Mouse (Mus musculus) right cerebral cortex, adult 18-20 months (tissue): Measurements from ENCODE around the gene Sat1.
A peak's percentile ranks its signal among the peaks of the same experiment; 100 is the strongest.
"Not testable (repeated sequence)": the region's sequence is repeated elsewhere in the genome, so short reads cannot be mapped to it uniquely, and the experiment has no call there.

Experiments used
- DNase-seq: peaks from one replicate; pipeline ENCODE4 v3.0.0; 2022; ENCODE audit warnings: mixed read lengths

Gene Sat1

DNA sequence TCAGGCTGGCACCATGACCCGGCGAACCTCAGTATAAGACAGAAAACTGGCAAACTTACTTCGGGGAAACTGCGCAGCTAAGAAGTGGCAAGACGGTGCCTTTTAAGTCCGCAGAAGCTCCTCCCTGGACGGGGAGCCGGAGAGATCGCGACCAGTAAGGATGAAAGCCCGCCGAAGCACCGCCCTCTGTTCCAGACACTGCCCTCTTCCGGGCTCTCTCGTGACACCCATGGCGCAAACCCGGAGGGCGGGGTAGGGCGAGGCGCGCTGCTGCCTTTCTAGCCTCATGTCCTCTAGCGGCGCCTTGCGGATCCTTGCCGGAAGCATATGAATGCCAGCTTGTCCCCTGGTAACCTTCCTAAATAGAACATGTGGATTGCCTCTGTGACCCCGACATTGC is at the start of gene Sat1:
Sat1 (minus strand) TSS at position 179 of the 400 bp plus-strand sequence.
- peak; percentile 92 for DNase-seq

DNA sequence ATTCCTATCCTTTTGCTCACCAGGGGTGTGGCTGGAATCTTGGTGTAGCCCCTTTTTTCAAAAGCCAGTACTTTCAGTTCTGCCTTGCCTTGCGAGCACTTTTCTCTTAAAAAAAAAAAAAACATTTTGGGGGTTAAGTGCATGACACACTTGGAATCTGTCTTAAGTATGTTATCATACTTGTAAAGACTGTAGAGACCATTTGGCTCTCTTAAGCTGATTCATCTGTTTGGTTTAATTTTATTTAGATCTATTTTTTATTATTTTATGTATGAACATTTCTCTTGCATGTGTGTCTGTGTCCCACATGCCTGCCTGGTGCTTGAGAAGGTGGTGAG is 46.6 kb upstream of the Sat1 start:
- no peak for DNase-seq

DNA sequence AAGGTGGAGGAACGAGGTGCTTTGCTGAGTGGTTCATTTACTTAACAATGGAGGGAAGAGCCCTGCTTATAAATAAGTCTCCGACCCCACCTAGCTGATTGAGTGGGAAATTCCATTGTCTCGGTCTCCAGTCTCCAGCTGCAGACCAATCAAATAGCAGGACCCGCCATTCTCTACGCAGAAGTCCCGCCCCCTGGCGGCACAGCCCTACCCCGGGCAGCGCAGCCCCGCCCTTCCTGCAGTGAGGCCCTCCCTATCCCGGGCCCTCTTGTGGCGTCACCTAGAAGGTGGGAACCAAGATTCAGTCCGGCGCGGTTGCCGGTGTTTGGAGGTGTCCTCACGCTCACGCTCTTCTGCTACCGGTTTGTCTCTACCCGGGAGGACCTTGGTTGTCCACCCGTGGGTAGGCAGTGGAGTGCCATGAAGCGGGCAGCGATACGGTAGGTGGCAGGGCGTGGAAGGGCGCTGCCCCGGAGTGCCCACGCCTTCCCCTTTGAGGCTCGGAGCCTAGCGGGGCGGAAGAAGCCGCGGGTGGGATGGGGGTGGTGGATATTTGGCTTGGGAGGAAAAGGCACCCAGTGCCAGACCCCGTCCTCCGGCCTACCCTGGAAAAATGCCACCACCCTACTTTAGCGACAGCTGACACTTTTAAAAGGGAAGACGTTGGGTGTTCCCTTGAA is 46.1 kb upstream of the Sat1 start, which contains the start of gene Acot9:
Acot9 (plus strand) TSS at position 209 of the 680 bp plus-strand sequence.
- DNase-seq: peak; percentile 90

DNA sequence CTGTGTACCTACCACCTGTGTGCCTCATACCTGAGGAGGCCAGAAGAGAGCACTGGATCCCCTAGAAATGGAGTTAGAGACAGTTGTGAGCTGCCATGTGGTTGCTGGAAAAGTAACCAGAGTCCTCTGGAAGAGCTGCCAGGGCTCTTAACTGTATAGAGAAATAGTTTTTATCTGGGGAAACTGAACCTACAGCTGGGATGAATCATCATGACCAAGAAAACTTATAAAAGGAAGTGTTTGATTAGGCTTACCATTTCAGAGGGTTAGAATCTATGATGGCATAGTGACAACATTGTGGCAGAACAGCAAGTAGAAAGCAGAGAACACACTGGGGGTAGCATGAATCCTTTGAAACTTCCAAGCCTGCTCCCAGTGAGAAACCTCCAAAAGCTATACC is 40.6 kb upstream of the Sat1 start:
- no peak for DNase-seq

DNA sequence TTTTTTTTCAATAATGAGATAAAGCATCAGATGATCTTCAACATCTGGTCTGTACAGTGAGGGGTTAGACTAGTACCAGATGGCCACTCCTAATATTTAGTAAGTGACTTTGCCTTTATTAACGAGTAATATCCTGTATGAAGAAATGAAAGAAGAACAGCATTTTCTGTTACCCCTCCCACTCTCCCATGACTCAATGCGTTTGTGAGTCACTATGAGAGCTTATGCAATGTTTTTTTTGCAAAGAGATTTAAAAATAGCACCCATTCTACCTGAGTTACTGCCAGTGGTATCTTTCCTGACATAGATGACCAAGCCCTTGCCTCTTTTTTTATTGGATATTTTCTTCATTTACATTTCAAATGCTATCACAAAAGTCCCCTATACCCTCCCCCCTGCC is 2.0 kb upstream of the Sat1 start:
- no peak for DNase-seq

DNA sequence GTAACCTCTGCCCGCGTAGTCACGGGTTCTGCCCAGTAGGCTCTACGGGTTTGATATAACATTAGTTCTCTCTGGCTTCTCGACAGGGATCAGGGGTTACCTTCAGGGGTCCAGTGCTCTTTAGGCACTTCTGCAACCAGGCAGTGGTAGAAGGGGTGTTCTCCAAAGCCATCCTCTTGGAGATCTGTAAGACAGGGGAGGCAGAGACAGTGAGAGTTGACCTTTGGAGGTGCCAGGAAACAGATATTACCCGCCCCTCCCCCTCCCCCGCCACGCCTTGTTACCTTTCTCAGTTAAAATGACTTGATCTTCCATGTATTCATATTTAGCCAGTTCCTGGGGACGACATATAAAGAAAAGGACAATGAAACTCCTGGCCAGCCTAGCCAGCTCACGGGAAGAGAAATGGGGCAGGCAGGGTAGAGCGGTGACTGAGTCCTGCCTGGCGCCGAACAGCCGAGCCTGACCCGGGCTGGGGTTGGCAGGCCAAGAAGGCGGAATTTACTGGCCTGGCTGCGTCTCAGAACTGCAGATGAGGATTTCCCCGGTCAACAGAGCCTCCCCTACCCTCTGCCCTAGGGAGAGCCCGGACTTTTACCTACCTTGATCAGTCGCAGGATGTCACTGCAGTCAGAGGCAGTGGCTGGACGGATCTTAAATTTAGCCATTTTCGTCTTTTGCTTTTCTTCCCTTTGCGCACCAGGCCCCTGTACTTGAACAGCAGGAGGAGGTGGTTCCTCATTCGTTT is 574 bp downstream of the Sat1 start:
- no peak for DNase-seq

DNA sequence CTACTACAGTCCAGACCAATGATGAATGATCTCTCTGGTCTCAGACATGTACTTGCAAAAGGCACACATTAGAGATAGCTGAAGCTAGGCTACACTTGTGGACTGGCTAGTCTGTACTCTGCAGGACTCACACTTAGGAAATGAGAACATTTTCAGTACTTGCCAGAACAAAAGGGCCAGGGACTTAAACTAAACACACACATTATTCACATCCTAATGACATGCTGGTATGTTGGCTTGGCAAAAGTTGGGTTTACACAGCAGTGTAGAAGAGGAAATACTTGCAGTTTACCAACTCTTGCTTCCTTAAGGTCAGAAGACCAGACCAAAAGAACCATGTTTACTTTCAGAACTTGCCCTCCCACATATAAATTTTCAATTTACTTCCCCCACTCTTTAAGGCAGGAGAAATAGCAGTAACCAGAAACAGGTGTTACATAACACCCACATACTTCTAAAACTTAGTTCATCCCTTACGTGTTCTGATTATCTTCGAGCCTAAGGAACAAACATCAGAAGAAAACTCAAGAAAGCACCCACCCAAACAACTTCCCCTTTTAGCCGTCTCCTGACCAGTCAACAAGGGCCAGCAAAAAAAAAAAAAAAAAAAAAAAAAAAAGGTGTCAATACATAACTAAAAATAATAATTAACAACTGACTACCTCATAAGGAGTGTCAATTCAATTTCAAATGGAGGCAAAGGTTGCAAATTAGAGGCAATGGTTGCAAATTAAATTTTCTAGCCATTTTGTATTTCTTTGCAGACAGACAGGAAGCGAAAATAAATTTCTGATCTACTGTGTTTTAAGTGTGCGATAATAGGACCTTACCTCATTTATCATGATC is 1.7 kb downstream of the Sat1 start:
- no peak for DNase-seq

DNA sequence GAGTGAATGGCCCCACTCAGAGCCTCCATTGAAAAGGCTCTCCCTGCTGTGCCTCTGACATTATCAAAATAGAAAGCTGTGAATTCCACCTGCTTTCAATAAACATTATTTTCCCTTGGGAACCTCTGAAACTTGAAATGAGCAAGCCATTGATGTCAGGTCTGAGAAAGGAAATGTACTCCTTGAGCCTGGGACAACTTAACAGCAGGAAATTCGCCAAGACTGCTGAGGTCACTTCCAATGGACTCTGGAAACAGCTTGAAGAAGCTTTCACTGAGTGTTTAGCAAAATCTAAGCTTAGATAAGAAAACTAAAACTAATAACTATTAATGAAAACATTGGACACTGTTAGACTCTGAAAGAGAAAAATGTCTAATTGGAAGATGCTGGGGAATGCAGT is 7.6 kb downstream of the Sat1 start:
- DNase-seq: no peak

DNA sequence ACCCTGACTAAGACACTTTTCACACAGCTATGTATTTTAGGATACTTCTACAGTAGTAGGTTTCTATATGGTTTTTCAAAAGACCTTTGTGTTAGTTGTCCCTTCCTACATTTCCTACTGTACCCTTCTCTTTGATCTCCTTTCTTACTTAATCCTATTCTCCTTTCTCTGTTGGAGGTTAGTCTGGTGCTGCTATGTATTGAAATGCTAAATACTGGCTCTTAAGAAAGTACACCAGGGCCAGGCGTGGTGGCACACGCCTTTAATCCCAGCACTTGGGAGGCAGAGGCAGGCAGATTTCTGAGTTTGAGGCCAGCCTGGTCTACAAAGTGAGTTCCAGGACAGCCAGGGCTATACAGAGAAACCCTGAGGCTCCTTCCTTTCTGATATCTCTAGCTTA is 10.8 kb downstream of the Sat1 start:
- DNase-seq: not testable (repeated sequence)

DNA sequence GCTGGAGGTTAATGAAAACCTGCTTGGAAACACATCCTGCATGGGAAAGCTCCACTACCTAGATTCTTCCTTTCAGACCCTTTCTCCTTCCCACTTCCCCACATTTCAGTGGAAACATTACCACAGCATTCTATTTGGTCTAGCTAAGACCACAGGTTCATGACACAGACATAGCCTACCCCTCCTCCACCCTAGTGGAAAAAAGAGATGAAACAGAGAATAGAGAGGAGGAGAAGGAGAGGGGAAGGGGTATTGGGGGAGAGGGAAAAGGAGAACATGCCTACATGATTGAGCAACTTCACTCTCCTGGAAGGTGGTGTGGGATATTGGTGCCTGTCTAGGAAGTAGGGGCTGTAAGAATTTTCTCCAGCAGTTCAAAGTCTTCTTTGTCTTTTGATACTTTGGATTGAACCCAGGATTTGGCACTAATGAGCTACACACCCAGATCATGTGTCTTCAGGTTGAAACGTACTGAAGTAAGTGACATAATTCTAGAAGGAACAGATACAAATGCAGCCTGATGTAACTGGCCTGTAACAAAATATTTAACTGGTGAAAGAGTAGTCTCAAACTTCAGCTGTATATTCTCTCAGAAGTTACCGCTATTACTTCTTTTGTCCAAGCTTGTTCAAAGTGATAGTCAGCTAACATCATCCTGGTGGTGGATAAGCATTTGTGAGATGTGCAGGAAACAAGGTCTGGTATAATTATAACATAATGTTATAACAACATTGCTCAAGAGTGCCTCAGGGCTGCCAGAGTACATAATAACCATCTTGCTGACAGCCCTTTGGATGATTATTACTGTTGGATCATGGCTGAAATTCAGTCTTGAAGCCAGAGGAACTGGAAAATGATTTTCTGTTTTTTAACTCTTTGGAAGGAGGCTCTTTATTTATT is 13.6 kb downstream of the Sat1 start:
- no peak for DNase-seq

DNA sequence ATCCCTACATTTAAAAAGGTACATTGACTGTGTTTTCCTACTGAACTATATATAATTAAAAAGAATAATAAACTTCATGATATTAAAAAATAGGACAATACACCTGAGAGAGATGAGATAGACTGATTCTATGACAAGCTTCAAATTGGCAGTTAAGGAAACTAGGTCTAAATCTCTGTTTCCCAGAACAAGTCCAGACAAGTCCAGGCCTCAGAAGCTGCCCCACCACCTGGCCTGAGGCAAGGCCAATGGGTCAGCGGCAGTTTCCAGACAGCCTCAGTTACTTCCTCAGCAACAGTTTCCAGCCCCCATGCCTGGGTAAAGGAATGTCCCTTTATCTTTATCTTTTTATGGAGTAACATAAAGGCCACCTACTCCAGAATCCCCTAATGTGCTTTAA is 14.4 kb downstream of the Sat1 start:
- DNase-seq: no peak

DNA sequence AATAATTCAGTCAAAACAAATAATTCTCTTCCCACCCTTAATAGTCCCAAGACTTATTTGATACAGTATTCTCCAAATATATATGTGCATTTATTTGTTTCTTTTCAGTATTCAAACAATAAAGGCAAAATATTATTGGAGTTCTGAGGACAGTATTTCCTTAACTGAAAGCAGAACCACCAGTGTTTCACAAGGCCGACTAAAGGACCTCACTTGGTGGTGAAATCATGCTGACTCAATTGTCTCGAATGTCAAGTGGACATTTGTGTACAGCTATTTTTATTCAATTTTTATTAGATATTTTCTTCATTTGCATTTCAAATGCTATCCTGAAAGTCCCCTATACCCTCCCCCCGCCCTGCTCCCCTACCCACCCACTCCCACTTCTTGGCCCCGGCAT is 21.3 kb downstream of the Sat1 start:
- DNase-seq: no peak

DNA sequence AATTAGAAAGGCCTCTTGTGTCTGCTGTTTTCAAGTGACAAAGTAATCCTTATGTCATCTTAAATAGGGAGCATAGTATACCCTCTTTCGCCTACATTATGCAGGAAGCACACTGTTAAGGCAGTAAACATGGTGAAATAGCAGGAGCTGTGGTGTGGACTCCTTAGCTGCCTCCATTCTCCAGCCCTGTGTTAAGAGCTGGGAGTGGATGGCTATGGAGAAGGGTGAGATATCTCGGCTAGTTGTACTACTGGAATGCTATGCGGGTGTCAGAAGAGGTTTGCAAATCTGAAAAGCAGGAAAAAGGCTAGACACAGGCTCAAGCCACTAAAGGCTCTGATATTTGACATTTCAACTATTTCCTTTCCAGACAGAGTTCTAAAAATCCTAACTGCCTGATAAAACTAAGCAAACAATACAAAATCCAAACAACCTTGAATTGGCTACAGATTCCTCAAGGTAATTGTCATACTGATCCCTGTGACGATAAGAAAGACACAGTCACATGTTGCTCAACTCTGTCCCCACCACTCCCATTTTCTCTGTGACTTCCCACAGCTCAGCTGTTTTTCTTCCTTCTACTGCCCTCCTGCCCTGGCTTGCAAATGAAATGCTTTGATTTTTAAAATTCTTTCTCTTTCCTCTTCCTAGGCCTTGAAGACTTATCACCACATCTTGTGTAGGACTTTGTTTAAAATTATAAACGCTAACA is 22.4 kb downstream of the Sat1 start:
- DNase-seq: no peak

DNA sequence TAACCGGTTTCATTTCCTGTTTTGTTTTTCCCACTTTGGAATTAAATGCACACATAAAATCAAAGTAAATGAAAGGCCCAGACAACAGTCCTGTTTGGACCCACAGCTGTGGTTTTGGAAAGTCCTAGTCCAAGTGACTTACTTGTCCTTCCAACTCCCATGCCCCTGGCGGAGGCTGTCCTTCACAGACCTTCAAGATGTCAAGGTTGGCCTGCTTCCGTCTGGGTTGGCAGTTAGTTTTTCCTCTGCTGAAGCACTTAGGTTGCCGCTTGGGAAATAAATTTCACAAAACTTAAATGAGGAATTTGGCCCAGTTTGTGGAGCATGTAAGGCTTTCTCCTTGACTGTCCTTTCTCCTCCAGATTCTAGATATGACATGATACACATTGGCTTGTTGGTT is 24.3 kb downstream of the Sat1 start:
- DNase-seq: no peak

DNA sequence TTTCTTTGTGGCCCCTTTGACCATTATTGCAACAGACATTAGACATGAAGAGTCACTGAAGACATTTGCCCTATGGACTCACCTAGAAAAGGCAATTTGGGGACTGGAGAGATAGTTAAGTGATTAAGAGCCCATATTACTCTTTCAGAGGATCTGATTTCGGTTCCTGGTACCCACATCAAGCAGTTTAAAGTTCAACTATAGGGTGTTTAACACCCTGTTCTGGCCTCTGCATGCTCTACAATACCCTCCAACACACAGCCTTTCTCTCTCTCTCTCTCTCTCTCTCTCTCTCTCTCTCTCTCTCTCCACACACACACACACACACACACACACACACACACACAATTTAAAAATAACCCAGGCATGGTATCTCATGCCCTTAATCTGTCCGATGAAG is 38.6 kb downstream of the Sat1 start:
- DNase-seq: no peak

DNA sequence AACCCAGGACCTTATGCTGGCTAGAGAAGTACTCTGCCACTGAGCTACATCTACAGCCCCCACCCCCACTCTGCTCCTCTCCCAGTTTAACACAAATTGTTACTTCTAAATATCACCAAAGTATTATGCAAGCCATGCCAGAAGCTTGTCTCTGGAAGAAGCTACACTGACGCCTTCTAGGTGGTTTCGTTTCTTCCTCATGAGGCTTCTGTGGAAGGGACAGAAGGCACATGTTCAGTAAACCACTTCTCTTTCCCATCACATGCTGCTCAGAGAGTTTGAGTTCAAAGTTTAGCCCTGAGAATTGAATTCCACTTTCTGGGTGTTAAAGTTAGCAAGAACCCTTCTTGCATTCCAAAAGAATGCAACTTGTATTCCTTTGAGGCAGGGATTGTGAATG is 39.0 kb downstream of the Sat1 start:
- no peak for DNase-seq

DNA sequence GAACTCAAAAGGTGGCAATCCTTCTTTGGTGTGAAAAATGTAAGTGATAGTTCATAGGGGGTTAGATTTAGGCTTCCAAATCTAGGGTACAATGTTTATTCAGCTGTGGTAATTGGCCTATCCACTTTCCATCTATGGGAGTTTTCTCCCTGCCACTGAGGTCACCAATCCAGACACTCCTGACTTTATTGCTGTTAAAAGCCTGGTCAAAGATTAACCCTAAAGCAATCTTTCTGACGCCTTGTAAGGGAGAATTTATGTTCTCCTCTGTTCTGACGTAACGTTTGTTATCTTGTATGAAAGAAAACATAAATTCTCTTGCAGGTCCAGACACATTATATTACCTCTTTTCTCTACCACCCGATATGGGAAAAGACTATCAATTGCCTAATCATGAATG is 40.7 kb downstream of the Sat1 start:
- DNase-seq: no peak

DNA sequence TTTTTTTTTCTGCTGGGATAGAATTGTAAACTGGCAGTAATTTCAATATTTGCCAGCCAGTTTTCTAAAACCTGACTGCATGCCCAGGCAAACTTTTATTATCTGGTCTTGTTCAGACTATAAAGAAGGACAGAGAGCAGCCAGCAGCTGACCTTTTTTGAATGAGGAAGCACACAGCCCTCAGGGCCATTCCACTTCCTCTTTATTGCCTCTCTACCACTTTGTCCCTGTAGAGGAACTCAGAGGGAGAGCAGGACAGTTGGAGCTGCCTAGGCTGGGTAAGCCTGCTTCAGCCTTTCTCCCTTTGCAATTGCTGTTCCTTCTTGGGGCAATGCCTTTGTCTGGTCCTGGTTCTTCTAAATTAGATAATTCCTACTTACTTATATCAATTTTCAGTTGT is 43.9 kb downstream of the Sat1 start:
- no peak for DNase-seq

DNA sequence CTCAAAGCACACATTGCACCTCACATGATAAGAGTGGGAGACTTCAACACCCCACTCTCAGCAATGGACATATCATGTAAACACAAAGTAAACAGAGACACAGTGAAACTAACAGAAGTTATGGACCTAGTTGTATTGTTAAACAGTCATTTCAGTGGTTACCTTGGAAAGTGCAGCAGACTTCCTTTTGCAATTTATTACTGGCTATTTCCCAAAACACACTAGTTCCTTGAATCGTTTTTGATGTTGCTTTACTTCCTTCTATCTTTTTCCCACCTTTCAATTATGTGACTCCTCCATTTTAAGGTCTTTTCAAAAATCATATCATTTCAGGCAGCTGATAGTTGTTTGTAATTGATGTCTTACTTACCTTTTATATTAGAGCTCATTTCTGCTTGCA is 44.5 kb downstream of the Sat1 start:
- no peak for DNase-seq

DNA sequence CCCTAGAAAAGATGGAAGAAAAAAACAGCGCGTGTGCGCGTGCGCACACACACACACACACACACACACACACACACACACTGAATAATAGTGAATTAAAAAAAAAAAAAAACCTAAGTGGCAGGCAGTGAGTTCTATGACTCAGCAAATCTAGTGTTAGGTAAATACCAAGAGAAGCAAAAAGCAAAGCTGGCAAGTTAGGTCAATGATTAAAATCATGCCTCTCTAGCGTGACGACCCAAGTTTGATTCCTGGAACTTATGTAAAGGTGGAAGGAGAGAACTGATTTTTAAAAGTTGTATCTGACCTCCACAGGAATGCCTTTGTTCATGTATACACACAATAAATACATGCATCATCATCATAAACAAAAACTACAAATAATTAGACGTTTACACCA is 46.4 kb downstream of the Sat1 start:
- DNase-seq: no peak

DNA sequence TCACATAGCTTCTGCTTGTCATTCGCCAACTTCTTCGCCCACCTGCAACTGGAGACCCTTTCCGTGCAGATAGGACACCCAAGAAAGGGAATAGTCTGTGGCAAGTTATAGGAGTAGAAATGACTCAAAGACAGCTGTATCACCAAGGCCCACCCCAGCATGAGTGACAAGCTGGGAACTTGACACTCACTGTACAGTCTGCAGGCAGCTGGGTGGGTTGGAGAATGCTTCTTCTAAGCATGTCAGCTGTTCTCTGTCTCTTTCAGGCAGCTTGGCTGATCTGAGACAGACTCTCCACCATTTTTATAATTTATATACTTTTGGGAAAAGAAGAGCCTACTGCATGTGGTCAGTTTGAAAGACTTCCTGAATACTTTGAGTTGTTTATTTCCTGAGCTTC is 48.6 kb downstream of the Sat1 start:
- DNase-seq: no peak

DNA sequence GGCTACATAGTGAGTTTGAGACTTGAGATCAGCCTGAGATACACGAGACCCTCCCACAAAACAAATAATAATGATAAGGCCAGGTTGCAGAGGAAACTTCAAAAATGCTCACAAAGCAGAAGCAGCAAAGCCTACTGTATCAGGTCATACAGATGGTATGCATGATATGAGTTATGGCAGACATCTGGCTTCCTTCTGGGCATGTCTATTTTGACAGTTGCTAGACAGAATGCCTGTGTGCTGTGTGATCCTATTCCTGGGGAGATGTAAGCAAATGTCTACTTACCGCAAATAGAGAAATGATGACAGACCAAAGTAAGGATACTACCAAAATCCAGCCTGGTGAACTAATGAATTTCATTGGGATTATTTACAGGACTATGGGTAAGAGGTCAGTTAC is 49.9 kb downstream of the Sat1 start:
- no peak for DNase-seq
